Comparison of ENCODE assay signal across 14 mouse cellular contexts in the genomic region with DNA sequence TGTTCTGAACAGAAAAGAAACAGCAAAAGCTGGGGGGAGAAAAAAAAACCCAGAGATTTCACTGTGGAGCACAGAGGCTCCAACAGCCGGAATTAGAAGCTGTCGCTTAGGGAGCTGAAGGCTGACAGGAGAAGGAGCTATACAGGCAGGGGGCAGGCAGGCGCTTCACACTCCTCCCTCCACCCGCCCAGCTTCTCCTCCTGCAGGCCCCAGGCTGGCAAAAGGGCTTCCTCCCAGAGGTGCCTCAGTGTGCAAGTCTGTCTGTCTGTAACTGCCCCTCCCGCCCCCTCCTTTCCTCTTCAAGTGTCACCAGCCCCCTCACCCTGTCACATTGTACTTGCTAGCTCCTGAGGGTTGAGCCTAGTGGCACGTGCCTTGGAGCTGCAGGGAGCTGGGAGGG. TPM values are rescaled to one million over a fixed set of nuclear protein-coding genes. Genes with fewer than 3 reads are reported as not detected.
DNase-seq lines count a peak whose midpoint lies in the region; TF ChIP-seq lines count a peak whose summit lies in the region.
"Had no signal": no experiment of that assay in that cellular context is flagged by ENCODE, and none has a peak within 500 bp of the region (broad histone marks: within the 10 kb centered on the region; RNA-seq: fewer than 3 reads in every experiment).

No protein-coding gene starts in this region.

- no peaks in the 10 kb centered on the region for H3K36me3 ChIP-seq in heart, adult 2 months (ENCODE audit: control insufficient read depth, insufficient read depth, low read length)
- no peaks in the 10 kb centered on the region for H3K36me3 ChIP-seq in embryonic facial prominence, embryonic 10.5 days (replicated peaks)
- H3K36me3 ChIP-seq: intestine, embryonic 15.5 days; liver, embryonic 15.5 days had no signal

- no peaks in the 10 kb centered on the region for H3K9me3 ChIP-seq in embryonic facial prominence, embryonic 10.5 days
- H3K9me3 ChIP-seq: intestine, embryonic 15.5 days; liver, embryonic 15.5 days had no signal

- H3K79me2 ChIP-seq in heart, adult 2 months (replicated peaks; ENCODE audit: control insufficient read depth, insufficient read depth, low read length), result no peaks in the 10 kb centered on the region

- no peak overlapping the region for H3K4me3 ChIP-seq in heart, adult 2 months
- H3K4me3 ChIP-seq in embryonic facial prominence, embryonic 10.5 days, result no peak overlapping the region
- H3K4me3 ChIP-seq in gastrocnemius, adult 2 months, result no peak overlapping the region
- H3K4me3 ChIP-seq: intestine, embryonic 15.5 days; liver, embryonic 15.5 days had no signal

- H3K27ac ChIP-seq in heart, adult 2 months, result no peak overlapping the region
- no peak overlapping the region for H3K27ac ChIP-seq in embryonic facial prominence, embryonic 10.5 days (replicated peaks)
- no peak overlapping the region for H3K27ac ChIP-seq in gastrocnemius, adult 2 months
- H3K27ac ChIP-seq: intestine, embryonic 15.5 days; liver, embryonic 15.5 days had no signal

- no peak for DNase-seq in heart, adult 2 months
- DNase-seq in heart, postnatal 14 days, result no peak
- DNase-seq in left cerebral cortex, adult 11 months (ENCODE audit: low spot score), result peak; percentile 61
- no peak for DNase-seq in left cerebral cortex, postnatal 4 days
- DNase-seq in CD4-positive, CD25-positive, alpha-beta regulatory T cell, adult 2 months (ENCODE audit: low read depth, low spot score), result peak; percentile 36
- peak; percentile 29 for DNase-seq in embryonic facial prominence, embryonic 10.5 days (ENCODE audit: low spot score)
- DNase-seq in gastrocnemius, postnatal 36 days, result no peak
- no peak for DNase-seq in gastrocnemius, adult 2 months
- DNase-seq: adrenal gland, adult 2 months; thymus, adult 2 months had no signal

- TF ChIP-seq CTCF in heart, adult 2 months (IDR thresholded peaks at IDR 0.05), result peak; percentile 22; the same call in 1 of the 2 replicates
- TF ChIP-seq CTCF in gastrocnemius, adult 2 months (IDR thresholded peaks at IDR 0.05), result no peak

- intact Hi-C loops in heart, adult 2 months (cut with DNase I), result no loop called here
- intact Hi-C loops in heart, postnatal 14 days (cut with DNase I), result no loop called here
- intact Hi-C loops in left cerebral cortex, postnatal 4 days (cut with DNase I), result no loop called here
- intact Hi-C loops in gastrocnemius, postnatal 36 days (cut with DNase I), result no loop called here
- intact Hi-C loops in gastrocnemius, adult 2 months (cut with DNase I), result no loop called here

- WGBS in heart, adult 2 months, result 32% methylated on average over 6 of the region's 6 CpGs
- 3% methylated on average over 6 of the region's 6 CpGs for WGBS in embryonic facial prominence, embryonic 10.5 days

- H3K9ac ChIP-seq in heart, adult 2 months (ENCODE audit: low read depth, low read length), result no peak overlapping the region; the same call in 1 of the 2 replicates
- H3K9ac ChIP-seq: intestine, embryonic 15.5 days; liver, embryonic 15.5 days had no signal

- peaks cover 5% of the 10 kb centered on the region for H3K4me1 ChIP-seq in heart, adult 2 months (ENCODE audit: control insufficient read depth, insufficient read depth, low read length)
- H3K4me1 ChIP-seq in embryonic facial prominence, embryonic 10.5 days, result peaks cover 63% of the 10 kb centered on the region

- no peak for TF ChIP-seq EP300 in heart, adult 2 months (IDR thresholded peaks at IDR 0.05; ENCODE audit: insufficient read depth, low read depth, low read length)

- H3K27me3 ChIP-seq in heart, adult 2 months (ENCODE audit: control insufficient read depth, insufficient read depth, low read length), result peaks cover 18% of the 10 kb centered on the region
- peaks cover 100% of the 10 kb centered on the region for H3K27me3 ChIP-seq in embryonic facial prominence, embryonic 10.5 days (replicated peaks; ENCODE audit: low read depth, poor library complexity, severe bottlenecking)

- no peak for TF ChIP-seq POLR2A in heart, adult 2 months (IDR thresholded peaks at IDR 0.05; ENCODE audit: insufficient read depth, low read depth, low read length)

RNA-seq across cellular contexts. Expression of gene Ankrd63, which starts 2.7 kb away (rescaled TPM):
- total RNA-seq in heart, adult 2 months (2021), result 1 to 10 TPM; 1.3 to 2.5 TPM
- 1.1 and 3.5 TPM in 2 replicates for polyA plus RNA-seq in heart, adult 2 months (2012; rRNA removed)
- 1 to 10 TPM; 1.7 to 2.8 TPM for total RNA-seq in heart, postnatal 14 days (2021)
- total RNA-seq in left cerebral cortex, postnatal 4 days (2021), result 1 to 10 TPM; 2.2 to 2.5 TPM
- polyA plus RNA-seq in embryonic facial prominence, embryonic 10.5 days (2016; fragmentation: Nextera tagmentation; extraction: Ambion mirVana), result not detected in 2 replicates
- total RNA-seq in gastrocnemius, postnatal 36 days (2021), result not detected
- under 1 TPM in 1 of 2 experiments, not detected in 1; 0.06 TPM for total RNA-seq in gastrocnemius, adult 2 months (2021)
- total RNA-seq: gastrocnemius, adult 18-20 months had no signal

RNA-seq across cellular contexts. Expression of gene Plcb2, which starts 21.8 kb away (rescaled TPM):
- total RNA-seq in heart, adult 2 months (2021), result 1 to 10 TPM; 2.5 to 2.6 TPM
- polyA plus RNA-seq in heart, adult 2 months (2012; rRNA removed), result 2.4 and 2.7 TPM in 2 replicates
- 1 to 10 TPM; 2.4 to 2.7 TPM for total RNA-seq in heart, postnatal 14 days (2021)
- 1 to 10 TPM; 1.8 to 2.1 TPM for total RNA-seq in left cerebral cortex, postnatal 4 days (2021)
- polyA plus RNA-seq in embryonic facial prominence, embryonic 10.5 days (2016; fragmentation: Nextera tagmentation; extraction: Ambion mirVana), result 0.41 and 0.44 TPM in 2 replicates
- total RNA-seq in gastrocnemius, postnatal 36 days (2021), result under 1 TPM; 0.26 to 0.52 TPM
- under 1 TPM; 0.11 to 0.43 TPM for total RNA-seq in gastrocnemius, adult 2 months (2021)
- polyA plus RNA-seq: C2C12 had no signal

RNA-seq across cellular contexts. Expression of gene Inafm2, which starts 39.1 kb away (rescaled TPM):
- total RNA-seq in heart, adult 2 months (2021), result 10 to 100 TPM; 31.8 to 34.9 TPM
- 8.8 and 16.3 TPM in 2 replicates for polyA plus RNA-seq in heart, adult 2 months (2012; rRNA removed)
- total RNA-seq in heart, postnatal 14 days (2021), result 10 to 100 TPM; 36.2 to 38.6 TPM
- total RNA-seq in left cerebral cortex, postnatal 4 days (2021), result 10 to 100 TPM; 17.8 to 19.7 TPM
- polyA plus RNA-seq in embryonic facial prominence, embryonic 10.5 days (2016; fragmentation: Nextera tagmentation; extraction: Ambion mirVana), result 15.8 and 16.8 TPM in 2 replicates
- 1 to 10 TPM; 3.8 to 4.9 TPM for total RNA-seq in gastrocnemius, postnatal 36 days (2021)
- total RNA-seq in gastrocnemius, adult 2 months (2021), result 1 to 10 TPM; 5.2 to 5.8 TPM

RNA-seq across cellular contexts. Expression of gene Pak6, which starts 43.3 kb away (rescaled TPM):
- 1 to 10 TPM; 6.1 to 8.1 TPM for total RNA-seq in heart, adult 2 months (2021)
- polyA plus RNA-seq in heart, adult 2 months (2012; rRNA removed), result 11.1 and 12.7 TPM in 2 replicates
- 10 to 100 TPM in 1 of 2 experiments, 1 to 10 TPM in 1; 7.8 to 10.9 TPM for total RNA-seq in heart, postnatal 14 days (2021)
- total RNA-seq in left cerebral cortex, postnatal 4 days (2021), result 100 to 1,000 TPM; 142 to 154 TPM
- 0.45 and 0.72 TPM in 2 replicates for polyA plus RNA-seq in embryonic facial prominence, embryonic 10.5 days (2016; fragmentation: Nextera tagmentation; extraction: Ambion mirVana)
- under 1 TPM; 0.20 to 0.31 TPM for total RNA-seq in gastrocnemius, postnatal 36 days (2021)
- total RNA-seq in gastrocnemius, adult 2 months (2021), result not detected
- total RNA-seq: gastrocnemius, adult 18-20 months had no signal

RNA-seq across cellular contexts. Expression of gene Ccdc9b, which starts 56.0 kb away (rescaled TPM):
- total RNA-seq in heart, adult 2 months (2021), result 10 to 100 TPM; 24.3 to 26.4 TPM
- polyA plus RNA-seq in heart, adult 2 months (2012; rRNA removed), result 15.1 and 21.7 TPM in 2 replicates
- 10 to 100 TPM; 15.5 to 17.5 TPM for total RNA-seq in heart, postnatal 14 days (2021)
- 1 to 10 TPM; 1.8 to 2.1 TPM for total RNA-seq in left cerebral cortex, postnatal 4 days (2021)
- polyA plus RNA-seq in embryonic facial prominence, embryonic 10.5 days (2016; fragmentation: Nextera tagmentation; extraction: Ambion mirVana), result 0.29 and 0.41 TPM in 2 replicates
- total RNA-seq in gastrocnemius, postnatal 36 days (2021), result 10 to 100 TPM; 13.8 to 15.4 TPM
- total RNA-seq in gastrocnemius, adult 2 months (2021), result 10 to 100 TPM; 14.6 to 20.8 TPM

Comparison
In these comparisons a context has a peak if more than half of its experiments do, and no peak if none do; other contexts are left out.
1. DNase-seq: peak in left cerebral cortex, adult 11 months (single experiment), CD4-positive, CD25-positive, alpha-beta regulatory T cell, adult 2 months (single experiment) and embryonic facial prominence, embryonic 10.5 days (single experiment); none in heart, adult 2 months (0 of 2), heart, postnatal 14 days (0 of 2), left cerebral cortex, postnatal 4 days (single experiment), gastrocnemius, postnatal 36 days (0 of 2) and gastrocnemius, adult 2 months (single experiment).